Mouse (Mus musculus): ENCODE data around the gene Mfsd6l.
A peak's percentile ranks its signal among the peaks of the same experiment; 100 is the strongest.

Gene Mfsd6l

GRCm38 (mm10) chr11:68553981-68554471 is 2.0 kb upstream of the Mfsd6l start:
- DNase-seq (ENCODE audit: low spot score) = no peak

GRCm38 (mm10) chr11:68559546-68559945 is 3.6 kb downstream of the Mfsd6l start:
- no peak for DNase-seq (ENCODE audit: low spot score)

GRCm38 (mm10) chr11:68561957-68562950 is 6.3 kb downstream of the Mfsd6l start:
- DNase-seq (ENCODE audit: low spot score) = no peak

- no peak for DNase-seq (ENCODE audit: low spot score)
Observed at GRCm38 (mm10) chr11:68564356-68565031, 8.5 kb downstream of the Mfsd6l start.

GRCm38 (mm10) chr11:68565032-68565429 is 9.0 kb downstream of the Mfsd6l start:
- DNase-seq (ENCODE audit: low spot score) = no peak

- DNase-seq (ENCODE audit: low spot score) = peak; percentile 56
Observed at GRCm38 (mm10) chr11:68566447-68567059, 10.6 kb downstream of the Mfsd6l start.

- no peak for DNase-seq (ENCODE audit: low spot score)
Observed at GRCm38 (mm10) chr11:68570861-68571260, 14.9 kb downstream of the Mfsd6l start.

GRCm38 (mm10) chr11:68577076-68577475 is 21.1 kb downstream of the Mfsd6l start:
- no peak for DNase-seq (ENCODE audit: low spot score)

- peak; percentile 85 for DNase-seq (ENCODE audit: low spot score)
Observed at GRCm38 (mm10) chr11:68579462-68579881, 23.5 kb downstream of the Mfsd6l start.

GRCm38 (mm10) chr11:68580566-68580965 is 24.6 kb downstream of the Mfsd6l start:
- DNase-seq (ENCODE audit: low spot score) = no peak

GRCm38 (mm10) chr11:68583225-68583624 is 27.2 kb downstream of the Mfsd6l start:
- no peak for DNase-seq (ENCODE audit: low spot score)

- DNase-seq (ENCODE audit: low spot score) = no peak
Observed at GRCm38 (mm10) chr11:68583906-68584480, 28.0 kb downstream of the Mfsd6l start.

GRCm38 (mm10) chr11:68585890-68586289 is 29.9 kb downstream of the Mfsd6l start:
- no peak for DNase-seq (ENCODE audit: low spot score)

GRCm38 (mm10) chr11:68586721-68587120 is 30.7 kb downstream of the Mfsd6l start, which contains the start of gene Ccdc42:
Gene Ccdc42 (plus strand): TSS chr11:68587021.
- DNase-seq (ENCODE audit: low spot score) = no peak

- DNase-seq (ENCODE audit: low spot score) = peak; percentile 52
Observed at GRCm38 (mm10) chr11:68589055-68589809, 33.2 kb downstream of the Mfsd6l start.

GRCm38 (mm10) chr11:68591708-68592107 is 35.7 kb downstream of the Mfsd6l start:
- DNase-seq (ENCODE audit: low spot score) = no peak

GRCm38 (mm10) chr11:68593247-68593646 is 37.3 kb downstream of the Mfsd6l start:
- DNase-seq (ENCODE audit: low spot score) = no peak

- DNase-seq (ENCODE audit: low spot score) = no peak
Observed at GRCm38 (mm10) chr11:68597912-68598311, 41.9 kb downstream of the Mfsd6l start.

- DNase-seq (ENCODE audit: low spot score) = no peak
Observed at GRCm38 (mm10) chr11:68600551-68601021, 44.6 kb downstream of the Mfsd6l start.

- no peak for DNase-seq (ENCODE audit: low spot score)
Observed at GRCm38 (mm10) chr11:68601486-68601991, 45.6 kb downstream of the Mfsd6l start.

Data from testis, postnatal 14 days (tissue).